Mouse (Mus musculus): Measurements from ENCODE around the gene Tex9. TPM values are rescaled to one million over a fixed set of nuclear protein-coding genes. Genes with fewer than 3 reads are reported as not detected.
A peak's percentile ranks its signal among the peaks of the same experiment; 100 is the strongest.
"Not testable (repeated sequence)": the region's sequence is repeated elsewhere in the genome, so short reads cannot be mapped to it uniquely, and the experiment has no call there.

The Tex9 gene
- total RNA-seq, 2 experiments from 2014 or later: 2.6 TPM

DNA sequence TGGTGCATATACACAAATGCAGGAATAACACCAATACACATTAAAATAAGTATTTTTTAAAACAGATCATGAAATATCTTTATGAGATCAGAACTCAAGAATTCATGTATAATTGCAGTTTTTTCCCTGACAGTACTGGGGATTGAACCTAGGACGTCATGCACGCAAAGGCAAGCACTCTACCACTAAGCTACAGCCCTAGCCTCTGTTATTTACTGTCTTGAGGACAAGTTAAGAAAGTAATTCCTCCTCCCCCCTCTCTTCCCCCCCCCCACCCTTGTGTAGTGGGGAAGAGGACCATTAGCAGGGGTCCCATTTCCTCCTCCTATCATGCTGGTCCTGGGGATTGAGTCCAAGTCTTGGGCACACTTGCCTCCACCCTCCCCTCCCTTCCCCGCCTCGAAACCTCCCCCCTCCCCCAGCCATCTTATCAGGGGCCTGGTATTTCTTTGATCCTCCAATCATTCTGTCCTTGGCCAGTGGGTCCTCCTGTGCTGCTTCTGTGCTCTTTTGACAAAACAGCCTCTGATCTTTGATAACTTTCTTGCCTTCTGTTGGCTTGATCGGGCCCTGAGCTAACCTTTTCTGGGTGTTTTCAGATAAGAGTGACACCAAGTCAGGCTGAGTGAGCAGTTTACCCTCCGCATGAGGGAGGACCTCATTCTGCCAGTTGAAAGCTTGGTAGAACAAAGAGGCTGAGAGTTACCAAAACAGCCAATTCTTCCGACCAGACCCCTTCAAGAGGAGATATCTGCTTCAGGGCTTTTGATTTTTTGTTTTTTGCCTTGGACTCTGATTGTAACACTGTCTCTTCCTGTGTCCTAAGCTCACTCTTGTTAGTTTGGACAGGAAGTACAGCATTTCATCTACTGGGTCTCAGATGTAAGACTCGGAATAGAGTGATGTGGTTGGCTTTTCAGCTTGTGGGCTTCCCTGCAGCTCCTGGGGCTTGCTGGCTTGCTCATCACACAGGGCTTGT is 50.8 kb downstream of the Tex9 start:
- no peak for DNase-seq
- intact Hi-C loops (cut with DNase I): no loop called here

DNA sequence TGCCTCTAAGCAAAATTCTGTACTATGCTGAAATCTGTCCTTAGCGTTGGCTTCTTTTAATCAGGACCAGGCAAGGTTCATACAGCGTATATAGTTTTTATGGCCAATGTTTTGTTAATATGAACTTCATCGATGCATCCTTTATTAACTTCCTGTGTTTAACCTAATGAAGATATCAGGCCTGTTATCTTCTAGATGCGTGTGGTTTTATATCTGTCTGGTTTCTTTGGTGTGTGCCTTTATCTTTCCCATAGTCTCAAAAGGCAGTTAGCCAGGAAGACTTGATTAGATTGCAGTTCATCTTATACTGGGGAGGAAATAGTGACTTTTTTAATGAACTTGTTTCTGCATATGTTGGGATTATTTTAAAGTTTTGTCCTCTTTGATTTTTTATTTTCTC is 51.7 kb downstream of the Tex9 start:
- intact Hi-C loops (cut with DNase I): no loop called here
- DNase-seq: no peak

DNA sequence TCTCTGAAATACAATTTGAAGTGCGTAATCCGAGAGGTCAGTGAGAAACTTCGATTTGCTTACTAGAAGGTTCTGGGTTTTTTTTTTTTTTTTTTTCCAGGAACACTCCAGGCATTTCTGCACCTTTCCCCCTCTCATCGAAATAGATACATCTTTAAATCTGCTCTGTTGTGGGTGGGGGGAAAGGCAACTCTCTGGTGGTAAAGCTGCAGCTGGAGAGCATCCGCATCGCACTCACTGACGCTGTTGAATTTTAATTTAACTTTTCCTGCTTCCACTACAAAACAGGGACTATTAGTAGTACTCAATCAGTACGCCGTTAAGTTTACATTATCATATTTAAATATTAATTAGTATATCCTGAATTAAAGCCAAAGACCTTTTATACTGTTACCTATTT is 53.3 kb downstream of the Tex9 start:
- intact Hi-C loops (cut with DNase I): no loop called here
- DNase-seq: no peak

- peak; percentile 91 to 95 for DNase-seq
- intact Hi-C loops (cut with DNase I): no loop called here
Observed at GRCm38 (mm10) chr9:72437822-72438701, 54.0 kb downstream of the Tex9 start, which contains the start of gene Mns1. TSS of gene Mns1 (plus strand) at chr9:72438011.

GRCm38 (mm10) chr9:72434876-72435275 is 57.1 kb downstream of the Tex9 start:
- no peak for DNase-seq
- intact Hi-C loops (cut with DNase I): no loop called here

GRCm38 (mm10) chr9:72427861-72428260 is 64.2 kb downstream of the Tex9 start:
- intact Hi-C loops (cut with DNase I): no loop called here
- DNase-seq: no peak

DNA sequence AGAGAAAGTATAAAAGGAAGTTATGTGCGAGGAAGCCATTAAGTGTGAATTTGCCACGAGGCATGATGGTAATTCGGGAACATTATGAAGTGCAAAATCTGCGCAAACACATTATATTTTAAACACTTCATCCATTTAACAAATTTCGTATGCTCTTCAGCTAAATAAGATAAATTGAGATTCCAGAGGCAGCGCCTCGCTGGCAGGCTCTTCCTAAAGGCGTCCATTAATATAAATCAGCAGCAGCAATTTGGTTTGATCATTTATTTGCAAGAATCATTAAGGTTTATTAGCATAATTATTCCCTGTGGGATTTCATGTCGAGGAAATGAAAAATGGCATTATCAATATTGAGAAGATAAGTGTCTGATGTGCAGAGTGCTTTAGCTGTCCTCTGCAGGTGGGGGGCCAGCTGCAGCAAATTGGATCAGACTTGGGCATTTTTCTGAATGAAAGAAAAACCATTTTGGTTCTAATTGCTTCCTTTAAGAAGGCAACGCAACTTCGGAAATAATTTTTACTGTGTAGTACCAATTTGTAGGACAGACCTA is 66.6 kb downstream of the Tex9 start:
- DNase-seq: no peak
- intact Hi-C loops (cut with DNase I): no loop called here

DNA sequence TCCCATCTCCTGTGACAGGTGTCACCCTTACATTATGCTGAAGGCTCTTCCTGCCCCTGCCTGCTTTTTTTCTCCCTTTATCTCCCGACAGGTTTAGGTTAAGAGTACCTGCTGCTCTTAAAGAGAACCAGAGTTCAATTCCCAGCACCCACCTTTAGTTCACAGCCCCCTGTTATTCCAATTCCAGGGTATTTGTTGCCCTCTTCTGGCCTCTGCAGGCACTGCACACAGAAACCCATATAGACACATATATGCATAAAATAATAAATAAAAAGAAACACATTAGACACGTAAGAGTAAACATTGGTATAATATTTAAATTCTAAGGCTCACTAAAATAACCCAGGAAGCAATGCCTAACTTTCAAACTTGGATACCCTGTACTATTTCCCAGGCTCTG is 69.3 kb downstream of the Tex9 start:
- DNase-seq: no peak
- intact Hi-C loops (cut with DNase I): no loop called here

DNA sequence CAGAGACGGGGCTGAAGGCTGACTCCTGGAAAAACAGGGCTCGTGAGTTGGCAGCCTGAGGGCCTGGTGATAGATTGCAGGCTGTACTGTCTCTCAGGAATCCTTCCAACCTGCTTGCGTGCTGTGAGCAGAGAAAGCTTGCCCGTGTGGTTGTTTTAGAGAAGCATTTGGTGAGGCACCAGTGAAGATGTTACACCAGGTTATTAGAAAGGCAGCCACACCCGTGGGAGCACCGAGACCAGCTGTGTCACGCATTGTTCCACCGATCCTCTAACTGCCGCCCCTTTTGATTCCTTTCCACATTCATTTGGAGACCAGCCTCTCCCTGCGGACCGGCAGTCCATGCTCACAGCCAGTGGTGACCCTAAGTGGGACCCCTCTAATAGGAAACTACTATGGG is 69.7 kb downstream of the Tex9 start:
- intact Hi-C loops (cut with DNase I): no loop called here
- DNase-seq: no peak

GRCm38 (mm10) chr9:72420490-72420889 is 71.5 kb downstream of the Tex9 start:
- no peak for DNase-seq
- intact Hi-C loops (cut with DNase I): no loop called here

GRCm38 (mm10) chr9:72418443-72418842 is 73.6 kb downstream of the Tex9 start:
- intact Hi-C loops (cut with DNase I): no loop called here

GRCm38 (mm10) chr9:72411746-72412145 is 80.3 kb downstream of the Tex9 start:
- intact Hi-C loops (cut with DNase I): no loop called here
- DNase-seq: no peak

More at GRCm38 (mm10) chr9:72418443-72418842, 73.6 kb downstream of the Tex9 start:
- DNase-seq: no peak

DNA sequence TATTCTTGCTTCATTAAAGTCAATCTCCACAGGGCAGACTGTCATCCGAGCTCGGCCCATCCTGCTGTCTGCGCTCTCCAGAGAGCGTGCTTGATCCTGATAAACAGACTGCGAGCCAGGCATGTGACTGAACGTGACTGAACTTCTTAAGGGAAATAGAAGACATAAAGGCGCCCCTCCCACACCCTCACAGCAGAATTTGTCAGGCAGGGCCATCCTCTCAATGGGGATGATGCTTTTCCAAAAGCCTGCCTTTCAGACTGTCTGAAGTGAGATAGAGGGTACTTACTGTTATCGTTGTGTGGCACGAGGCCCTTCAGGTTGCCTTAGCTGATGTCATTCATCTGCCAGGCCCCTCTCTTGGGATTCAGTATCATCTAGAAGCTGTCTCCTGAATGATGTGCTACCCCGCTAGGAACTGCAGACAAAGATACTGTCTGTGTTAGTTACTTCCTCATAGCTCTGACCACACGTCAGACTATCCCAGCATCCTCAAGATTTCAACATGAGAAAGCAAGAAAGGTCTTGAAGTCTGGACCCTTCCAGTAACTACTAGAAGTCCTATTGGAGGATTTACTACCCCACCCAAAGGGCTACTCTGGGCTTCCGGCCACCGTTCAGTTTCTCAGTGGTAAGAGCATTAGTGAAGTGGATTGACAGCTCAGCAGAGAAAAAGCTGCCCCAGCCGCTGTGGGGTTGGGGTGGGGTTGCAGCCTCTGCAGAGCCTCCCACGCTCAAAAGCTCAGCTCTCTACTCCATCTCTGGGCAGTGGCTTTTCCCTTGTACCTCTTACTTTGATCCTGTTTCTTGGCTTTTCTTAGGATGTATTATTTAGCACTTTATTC is 82.4 kb downstream of the Tex9 start:
- no peak for DNase-seq
- intact Hi-C loops (cut with DNase I): loop anchor here (2.0 kb wide), 1 partner anchor 149 kb away; no protein-coding TSS in a partner anchor

- intact Hi-C loops (cut with DNase I): loop anchor here (2.0 kb wide), 1 partner anchor 147 kb away; no protein-coding TSS in a partner anchor
- DNase-seq: peak; percentile 82 to 88
Observed at GRCm38 (mm10) chr9:72408131-72408586, 83.9 kb downstream of the Tex9 start.

- no peak for DNase-seq
- intact Hi-C loops (cut with DNase I): loop anchor here (2.0 kb wide), 1 partner anchor 569 kb away; no protein-coding TSS in a partner anchor
Observed at GRCm38 (mm10) chr9:72405882-72406638, 86.0 kb downstream of the Tex9 start.

DNA sequence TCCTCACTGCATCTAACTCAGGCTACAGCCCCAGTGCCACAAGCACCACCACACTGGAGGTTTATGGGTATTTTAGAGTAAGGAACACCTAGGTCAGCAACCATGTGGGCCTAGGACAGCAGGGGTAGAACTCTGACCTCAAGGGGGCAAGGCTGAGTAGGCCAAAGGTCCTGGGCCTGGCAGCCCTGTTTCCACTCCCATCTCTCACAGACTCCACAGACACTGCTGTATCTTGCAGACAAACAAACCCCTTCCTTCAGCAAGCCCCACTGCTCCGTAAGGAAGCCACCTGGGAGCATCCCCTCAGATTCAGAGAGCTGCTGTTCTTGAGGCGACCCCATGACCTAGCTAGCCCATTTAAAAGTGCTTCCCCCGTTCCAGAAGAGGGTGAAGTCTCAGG is 87.1 kb downstream of the Tex9 start:
- intact Hi-C loops (cut with DNase I): no loop called here
- DNase-seq: no peak

DNA sequence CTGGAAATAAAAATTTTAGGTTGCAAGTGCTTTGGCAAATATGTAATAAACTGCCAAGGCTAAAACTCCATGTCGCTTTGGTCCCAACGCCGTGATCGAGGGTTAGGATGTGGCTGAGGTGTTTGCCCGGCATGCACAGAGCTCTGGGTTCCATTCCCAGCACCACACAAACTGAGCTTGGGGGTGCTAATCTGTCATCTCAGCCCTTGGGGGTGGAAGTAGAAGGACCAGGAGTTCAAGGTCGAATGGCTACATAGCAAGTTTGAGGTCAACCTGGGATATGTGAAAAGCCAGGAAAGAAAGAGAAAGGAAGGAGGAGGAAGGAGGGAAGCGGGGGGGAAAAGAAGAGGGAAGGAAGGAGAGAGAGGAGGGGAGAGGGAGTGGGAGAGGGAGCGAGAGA is 87.6 kb downstream of the Tex9 start:
- DNase-seq: no peak
- intact Hi-C loops (cut with DNase I): no loop called here

- intact Hi-C loops (cut with DNase I): no loop called here
- DNase-seq: no peak
Observed at GRCm38 (mm10) chr9:72403421-72403820, 88.6 kb downstream of the Tex9 start.

DNA sequence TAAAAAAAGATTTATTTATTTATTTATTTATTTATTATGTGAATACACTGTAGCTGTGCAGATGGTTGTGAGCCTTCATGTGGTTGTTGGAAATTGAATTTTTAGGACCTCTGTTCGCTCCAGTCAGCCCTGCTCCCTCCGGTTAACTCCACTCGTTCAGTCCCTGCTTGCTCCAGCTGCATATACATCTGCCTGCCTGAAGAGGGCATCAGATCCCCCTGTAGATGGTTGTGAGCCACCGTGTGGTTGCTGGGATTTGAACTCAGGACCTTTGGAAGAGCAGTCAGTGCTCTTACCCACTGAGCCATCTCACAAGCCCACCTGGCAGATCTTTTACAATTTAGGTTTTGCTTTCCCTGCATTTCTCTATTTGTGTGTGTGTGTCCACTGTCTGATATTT is 90.2 kb downstream of the Tex9 start:
- DNase-seq; intact Hi-C loops (cut with DNase I): not testable (repeated sequence)
